Mouse (Mus musculus) brain, embryonic 14.5 days (tissue): ENCODE results near the gene Ubtd2. TPM values are rescaled to one million over a fixed set of nuclear protein-coding genes. Genes with fewer than 3 reads are reported as not detected.
A peak's percentile ranks its signal among the peaks of the same experiment; 100 is the strongest.

Experiments
- DNase-seq: peaks from one replicate; pipeline ENCODE4 v3.0.0-alpha.2; 2011; ENCODE audit warnings: low read depth
- CTCF ChIP-seq: fragments of 200-500 bp; IDR thresholded peaks from 2 replicates; pipeline ENCODE4 v1.5.1; 2012; ENCODE audit warnings: inconsistent platforms, mild to moderate bottlenecking, moderate library complexity, borderline replicate concordance; ENCODE audit not compliant: insufficient read depth, insufficient read length; ENCODE audit errors: extremely low read depth
- POLR2A ChIP-seq: fragments of 200-500 bp; IDR thresholded peaks from 2 replicates; pipeline ENCODE4 v1.6.1; 2012; ENCODE audit warnings: mild to moderate bottlenecking, inconsistent platforms, borderline replicate concordance; ENCODE audit not compliant: poor library complexity, insufficient read depth, insufficient read length, severe bottlenecking; ENCODE audit errors: extremely low read depth
- polyA plus RNA-seq: library from polyadenylated mRNA; depleted of rRNA; stranded (reverse); fragments of >200 nt; gene quantifications from 2 replicates; pipeline ENCODE4 v1.2.3, GENCODE M21; 2012

Gene Ubtd2
- polyA plus RNA-seq, 1 experiment, result 70.7 TPM

GRCm38 (mm10) chr11:32552401-32553090 is 97.4 kb downstream of the Ubtd2 start:
- DNase-seq, result peak; percentile 47
- TF ChIP-seq POLR2A (no peak), CTCF (no peak)

- DNase-seq, result no peak
- TF ChIP-seq POLR2A (no peak), CTCF (no peak)
Observed at GRCm38 (mm10) chr11:32553311-32554140, 98.4 kb downstream of the Ubtd2 start.

- TF ChIP-seq CTCF (no peak), POLR2A (no peak)
- no peak for DNase-seq
Observed at GRCm38 (mm10) chr11:32554141-32555091, 99.2 kb downstream of the Ubtd2 start.

- TF ChIP-seq CTCF (no peak), POLR2A (no peak)
- DNase-seq, result no peak
Observed at GRCm38 (mm10) chr11:32555103-32555689, 100.0 kb downstream of the Ubtd2 start.

GRCm38 (mm10) chr11:32556333-32556990 is 101.3 kb downstream of the Ubtd2 start:
- no peak for DNase-seq
- no peak for TF ChIP-seq POLR2A
- TF ChIP-seq CTCF, result no peak

GRCm38 (mm10) chr11:32558026-32558425 is 102.9 kb downstream of the Ubtd2 start:
- DNase-seq, result no peak
- no peak for TF ChIP-seq CTCF
- TF ChIP-seq POLR2A, result no peak

GRCm38 (mm10) chr11:32558677-32559076 is 103.5 kb downstream of the Ubtd2 start:
- no peak for TF ChIP-seq POLR2A
- TF ChIP-seq CTCF, result no peak
- DNase-seq, result no peak

- TF ChIP-seq CTCF (no peak), POLR2A (no peak)
Observed at GRCm38 (mm10) chr11:32560015-32560770, 105.0 kb downstream of the Ubtd2 start.

GRCm38 (mm10) chr11:32561465-32562355 is 106.5 kb downstream of the Ubtd2 start:
- no peak for TF ChIP-seq POLR2A
- TF ChIP-seq CTCF, result no peak
- DNase-seq, result no peak

More at GRCm38 (mm10) chr11:32560015-32560770, 105.0 kb downstream of the Ubtd2 start:
- no peak for DNase-seq

GRCm38 (mm10) chr11:32562706-32563105 is 107.5 kb downstream of the Ubtd2 start:
- TF ChIP-seq CTCF, result no peak
- no peak for TF ChIP-seq POLR2A
- no peak for DNase-seq
